In the genomic region with DNA sequence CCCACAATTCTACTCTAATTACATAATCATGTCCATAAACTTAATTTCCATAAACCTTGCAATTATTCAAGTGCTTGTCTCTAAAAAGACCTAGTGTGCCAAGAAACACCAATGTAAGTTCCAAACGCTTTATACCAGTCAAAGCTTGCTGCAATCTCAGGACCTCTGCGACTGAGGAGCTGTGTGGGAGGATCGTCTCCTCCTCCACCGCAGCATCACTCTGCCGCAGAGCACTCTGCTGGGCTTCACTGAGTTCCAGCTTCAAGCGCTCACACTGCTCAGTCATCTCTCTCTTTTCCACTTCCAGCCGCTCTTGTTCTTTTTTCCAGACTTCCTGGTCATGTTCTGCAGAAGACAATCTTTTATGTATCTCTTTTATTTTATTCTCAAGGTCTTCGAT, we compare ENCODE assay signal across 28 mouse cellular contexts. TPM values are rescaled to one million over a fixed set of nuclear protein-coding genes. Genes with fewer than 3 reads are reported as not detected.
DNase-seq lines count a peak whose midpoint lies in the region; ATAC-seq lines count a peak whose summit lies in the region.
"Had no signal": no experiment of that assay in that cellular context is flagged by ENCODE, and none has a peak within 500 bp of the region (broad histone marks: within the 10 kb centered on the region; RNA-seq: fewer than 3 reads in every experiment).

No protein-coding gene starts in this region.

- WGBS in liver, embryonic 11.5 days, result 88% methylated on average over 8 of the region's 8 CpGs

- no peaks in the 10 kb centered on the region for H3K9me3 ChIP-seq in liver, embryonic 11.5 days (ENCODE audit: control insufficient read depth, low read length)
- H3K9me3 ChIP-seq: embryonic facial prominence, embryonic 12.5 days; heart, embryonic 13.5 days; hindbrain, embryonic 12.5 days; kidney, embryonic 15.5 days; megakaryocyte, embryonic 14.5 days; midbrain, embryonic 13.5 days; neural tube, embryonic 12.5 days had no signal

- peaks cover 11% of the 10 kb centered on the region; the same call in 1 of the 2 replicates for H3K36me3 ChIP-seq in liver, embryonic 11.5 days (ENCODE audit: control insufficient read depth, insufficient read depth, low read length)

- H3K27me3 ChIP-seq in liver, embryonic 11.5 days (replicated peaks; ENCODE audit: control insufficient read depth, insufficient read depth, low read length), result no peaks in the 10 kb centered on the region
- H3K27me3 ChIP-seq: embryonic facial prominence, embryonic 12.5 days; heart, embryonic 13.5 days; hindbrain, embryonic 12.5 days; kidney, embryonic 15.5 days; megakaryocyte, embryonic 14.5 days; midbrain, embryonic 13.5 days; neural tube, embryonic 12.5 days had no signal

- ATAC-seq in liver, embryonic 11.5 days (replicated peaks; ENCODE audit: low FRiP score), result no peak
- ATAC-seq: activated CD4-positive, CD25-positive, alpha-beta regulatory T cell, adult 4 months; forebrain, postnatal 0 days; intestine, postnatal 0 days; midbrain, embryonic 13.5 days had no signal

- H3K4me3 ChIP-seq in liver, embryonic 11.5 days (ENCODE audit: low read depth, low read length), result no peak overlapping the region
- H3K4me3 ChIP-seq: embryonic facial prominence, embryonic 12.5 days; heart, adult 2 months; heart, embryonic 13.5 days; hindbrain, embryonic 12.5 days; kidney, embryonic 15.5 days; megakaryocyte, embryonic 14.5 days; midbrain, embryonic 13.5 days; neural tube, embryonic 12.5 days had no signal

- peak; percentile 22 to 37 for DNase-seq in kidney, postnatal 4 days
- no peak for DNase-seq in kidney, adult 8-10 months
- DNase-seq in right cerebral cortex, adult 18-20 months, result peak; percentile 77
- DNase-seq in right cerebral cortex, postnatal 10 days (ENCODE audit: low spot score in 2 of 2), result no peak
- peak; percentile 25 to 30 for DNase-seq in left cerebral cortex, adult 9 months (ENCODE audit: low spot score in 2 of 2)
- DNase-seq in liver, embryonic 11.5 days (ENCODE audit: low spot score), result no peak
- DNase-seq in ovary, postnatal 36 days (ENCODE audit: low spot score), result no peak
- DNase-seq: adrenal gland, adult 8-10 months; cerebellum, adult 2 months; cerebellum, postnatal 25 days; forebrain, postnatal 0 days; gastrocnemius, postnatal 25 days; heart, adult 2 months; heart, postnatal 14 days; lung, embryonic 14.5 days; retina, postnatal 1 day; spleen, adult 18-20 months; thymus, postnatal 25 days had no signal

- H3K27ac ChIP-seq in liver, embryonic 11.5 days (ENCODE audit: low read depth, low read length), result no peak overlapping the region
- H3K27ac ChIP-seq: embryonic facial prominence, embryonic 12.5 days; heart, adult 2 months; heart, embryonic 13.5 days; hindbrain, embryonic 12.5 days; kidney, embryonic 15.5 days; liver, embryonic 14.5 days; midbrain, embryonic 13.5 days; neural tube, embryonic 12.5 days had no signal

- no peaks in the 10 kb centered on the region for H3K4me1 ChIP-seq in liver, embryonic 11.5 days (replicated peaks; ENCODE audit: control insufficient read depth, insufficient read depth, low read length)
- H3K4me1 ChIP-seq: embryonic facial prominence, embryonic 12.5 days; heart, embryonic 13.5 days; hindbrain, embryonic 12.5 days; kidney, embryonic 15.5 days; midbrain, embryonic 13.5 days; neural tube, embryonic 12.5 days had no signal

- no peak overlapping the region for H3K9ac ChIP-seq in liver, embryonic 11.5 days (ENCODE audit: low read depth, low read length)
- H3K9ac ChIP-seq: embryonic facial prominence, embryonic 12.5 days; forebrain, postnatal 0 days; heart, embryonic 13.5 days; hindbrain, embryonic 12.5 days; kidney, embryonic 15.5 days; liver, embryonic 14.5 days; lung, embryonic 14.5 days; midbrain, embryonic 13.5 days; neural tube, embryonic 12.5 days had no signal

- H3K4me2 ChIP-seq in liver, embryonic 11.5 days, result no peak overlapping the region
- H3K4me2 ChIP-seq: embryonic facial prominence, embryonic 12.5 days; heart, embryonic 13.5 days; hindbrain, embryonic 12.5 days; kidney, embryonic 15.5 days; lung, embryonic 14.5 days; midbrain, embryonic 13.5 days; neural tube, embryonic 12.5 days had no signal

RNA-seq across cellular contexts. Expression of gene Trip11, which starts 19.8 kb away (rescaled TPM):
- polyA plus RNA-seq in liver, embryonic 11.5 days (2014; fragmentation: Nextera tagmentation; extraction: Ambion mirVana), result 10.4 TPM in 2 replicates

Comparison
In these comparisons a context has a peak if more than half of its experiments do, and no peak if none do; other contexts are left out.
1. DNase-seq: peak in kidney, postnatal 4 days (2 of 2), right cerebral cortex, adult 18-20 months (single experiment) and left cerebral cortex, adult 9 months (2 of 2); none in kidney, adult 8-10 months (0 of 2), right cerebral cortex, postnatal 10 days (0 of 2), liver, embryonic 11.5 days (single experiment) and ovary, postnatal 36 days (single experiment).